Mouse (Mus musculus) forebrain, embryonic 13.5 days (tissue): ENCODE results near the gene Col18a1. TPM values are rescaled to one million over a fixed set of nuclear protein-coding genes. Genes with fewer than 3 reads are reported as not detected.
"Not testable (repeated sequence)": the region's sequence is repeated elsewhere in the genome, so short reads cannot be mapped to it uniquely, and the experiment has no call there.

Experiments used
- ATAC-seq: fragments of 200-750 bp; cut with Nextera tagmentation; 2 replicates; pipeline ENCODE4 v1.8.0; 2017
- H3K27ac ChIP-seq: fragments of 300-500 bp; sonication (generic); 2 replicates; pipeline ENCODE4 v1.5.1; 2015; ENCODE audit warnings: inconsistent platforms, mild to moderate bottlenecking, moderate library complexity
- H3K27me3 ChIP-seq: fragments of 300-500 bp; sonication (generic); 2 replicates; pipeline ENCODE4 v1.6.1; 2015; ENCODE audit warnings: mild to moderate bottlenecking, inconsistent platforms
- H3K36me3 ChIP-seq: fragments of 300-500 bp; sonication (generic); 2 replicates; pipeline ENCODE4 v1.6.1; 2015; ENCODE audit warnings: mild to moderate bottlenecking, inconsistent platforms; ENCODE audit not compliant: poor library complexity, severe bottlenecking
- H3K4me1 ChIP-seq: fragments of 300-500 bp; sonication (generic); 2 replicates; pipeline ENCODE4 v1.6.1; 2015; ENCODE audit warnings: inconsistent platforms
- H3K4me2 ChIP-seq: fragments of 300-500 bp; sonication (generic); 2 replicates; pipeline ENCODE4 v1.6.1; 2015; ENCODE audit warnings: inconsistent platforms, mild to moderate bottlenecking, moderate library complexity
- H3K4me3 ChIP-seq: fragments of 300-500 bp; sonication (generic); 2 replicates; pipeline ENCODE4 v1.5.1; 2015; ENCODE audit warnings: mild to moderate bottlenecking, inconsistent platforms
- H3K9ac ChIP-seq: fragments of 300-500 bp; sonication (generic); 2 replicates; pipeline ENCODE4 v1.6.1; 2015; ENCODE audit warnings: mild to moderate bottlenecking, inconsistent platforms
- H3K9me3 ChIP-seq: fragments of 300-500 bp; sonication (generic); replicated peaks from 2 replicates; pipeline ENCODE4 v1.6.1; 2016; ENCODE audit warnings: inconsistent platforms
- WGBS: fragments of 180-500 bp; shearing (Covaris S2); methylation state at CpG from one replicate; pipeline ENCODE4 v1.1.7; 2015; 5-methylcytosine and 5-hydroxymethylcytosine counted together
- polyA plus RNA-seq: library from polyadenylated mRNA; unstranded; fragments of >200 nt; fragmentation: Nextera tagmentation; extraction: Ambion mirVana; gene quantifications from 2 replicates; pipeline ENCODE4 v1.2.1, GENCODE M21; 2015

Col18a1 gene
- polyA plus RNA-seq, 1 experiment from 2014 or later, result 35.5 TPM

DNA sequence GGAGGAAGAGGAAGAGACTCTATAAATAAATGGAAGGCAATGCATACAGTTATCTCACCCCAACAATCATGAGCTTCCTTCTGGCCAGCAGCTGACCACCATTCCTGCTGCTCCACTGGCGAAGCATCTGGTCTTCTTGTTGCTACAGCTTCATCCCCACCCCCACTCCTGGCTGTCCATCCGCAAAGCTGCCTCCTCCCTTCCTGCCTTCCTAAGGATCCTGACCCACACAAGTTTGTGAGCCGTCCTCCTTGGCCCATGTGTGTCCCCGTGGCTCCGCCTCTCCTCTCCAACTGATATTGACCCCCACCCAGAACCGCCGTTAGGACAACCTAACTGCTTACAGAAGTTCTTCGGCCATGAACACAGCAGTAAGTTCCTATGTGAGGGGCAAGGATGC is 16.3 kb downstream of the Col18a1 start:
- Histone ChIP-seq H3K9me3 (no peaks in the 10 kb centered on the region), H3K27me3 (no peaks in the 10 kb centered on the region), H3K36me3 (no peaks in the 10 kb centered on the region), H3K4me2 (no peak overlapping the region), H3K27ac (peak overlapping the region; percentile 88), H3K4me1 (peaks cover 53% of the 10 kb centered on the region), H3K9ac (no peak overlapping the region), H3K4me3 (no peak overlapping the region)
- 37% methylated on average over 8 of the region's 8 CpGs for WGBS
- ATAC-seq, result no peak

DNA sequence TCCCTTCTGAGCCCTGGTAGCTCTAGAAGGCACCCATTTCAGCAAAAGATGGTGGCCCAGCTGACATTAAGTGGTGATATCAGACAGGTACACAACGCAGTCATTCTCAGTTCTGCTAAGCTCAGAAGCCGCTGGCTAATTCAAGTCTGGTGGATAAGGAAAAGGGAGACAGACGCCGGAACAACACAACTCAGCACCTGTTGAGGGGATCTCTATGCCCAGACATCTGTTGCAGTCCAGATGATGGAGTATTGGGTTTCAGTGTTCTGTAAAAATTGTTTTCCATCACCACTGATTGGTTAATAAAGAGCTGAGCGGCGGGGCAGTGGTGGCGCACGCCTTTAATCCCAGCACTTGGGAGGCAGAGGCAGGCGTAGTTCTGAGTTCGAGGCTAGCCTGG is 18.8 kb downstream of the Col18a1 start:
- Histone ChIP-seq H3K9me3 (no peaks in the 10 kb centered on the region), H3K36me3 (no peaks in the 10 kb centered on the region), H3K27ac (no peak overlapping the region), H3K27me3 (no peaks in the 10 kb centered on the region), H3K4me2 (no peak overlapping the region), H3K4me1 (peaks cover 54% of the 10 kb centered on the region), H3K9ac (no peak overlapping the region), H3K4me3 (no peak overlapping the region)
- ATAC-seq, result no peak
- WGBS, result 93% methylated on average over 10 of the region's 10 CpGs

DNA sequence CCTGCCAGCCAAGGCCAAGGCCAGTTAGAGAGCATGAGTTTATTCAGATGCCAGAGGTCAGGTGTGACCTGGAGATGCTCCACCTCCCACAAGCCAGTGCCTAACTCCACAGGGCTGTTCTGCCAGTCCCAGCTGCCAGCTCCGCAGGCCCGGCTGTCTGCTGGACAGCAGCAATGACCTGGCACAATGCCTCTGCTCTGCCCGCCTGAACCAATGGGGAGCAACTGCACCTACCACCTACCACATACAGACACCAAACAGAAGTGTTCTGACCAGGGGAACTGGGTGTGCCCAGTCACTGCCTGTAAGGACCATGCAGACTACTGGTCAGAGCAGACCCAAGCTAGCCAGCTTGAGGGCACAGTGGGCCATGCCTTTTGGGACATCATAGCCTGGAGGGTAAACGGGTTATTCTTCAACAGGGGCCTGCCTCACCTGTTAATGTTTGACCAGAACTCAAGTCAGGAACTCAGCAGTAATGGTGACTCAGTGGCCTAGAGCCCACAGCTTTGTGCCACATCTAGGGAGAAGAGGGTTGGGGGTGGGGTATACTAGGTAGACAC is 19.4 kb downstream of the Col18a1 start:
- H3K9ac ChIP-seq, result no peak overlapping the region
- H3K4me3 ChIP-seq, result no peak overlapping the region
- no peaks in the 10 kb centered on the region for H3K27me3 ChIP-seq
- H3K4me2 ChIP-seq, result no peak overlapping the region
- ATAC-seq, result no peak
- H3K36me3 ChIP-seq, result no peaks in the 10 kb centered on the region
- H3K4me1 ChIP-seq, result peaks cover 48% of the 10 kb centered on the region
- no peak overlapping the region for H3K27ac ChIP-seq
- no peaks in the 10 kb centered on the region for H3K9me3 ChIP-seq
- 65% methylated on average over 4 of the region's 4 CpGs for WGBS

DNA sequence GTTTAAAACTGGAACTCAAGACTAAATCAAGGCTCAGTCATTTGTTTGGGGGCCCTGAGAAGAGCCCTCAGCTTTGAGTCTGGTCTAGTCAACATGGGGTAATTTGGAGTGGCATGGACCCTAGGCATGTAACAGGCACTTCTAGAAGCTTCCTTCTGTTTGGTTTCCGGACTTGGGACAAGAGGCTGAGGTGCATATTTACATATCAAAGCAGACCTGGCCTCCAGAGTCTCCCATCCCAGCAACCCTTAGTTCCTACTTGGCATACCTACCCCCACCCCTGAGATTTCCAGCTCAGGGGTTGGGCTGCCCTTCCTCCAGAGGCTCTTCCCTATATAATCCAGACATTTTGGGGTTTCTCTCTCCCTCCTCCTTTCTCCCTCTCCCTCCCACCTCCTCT is 20.4 kb downstream of the Col18a1 start:
- Histone ChIP-seq H3K9ac (no peak overlapping the region), H3K4me2 (no peak overlapping the region), H3K36me3 (no peaks in the 10 kb centered on the region), H3K4me3 (no peak overlapping the region), H3K27me3 (no peaks in the 10 kb centered on the region), H3K4me1 (peaks cover 38% of the 10 kb centered on the region), H3K27ac (no peak overlapping the region), H3K9me3 (no peaks in the 10 kb centered on the region)
- WGBS, result 27% methylated on average over 1 of the region's 1 CpGs
- ATAC-seq, result no peak

DNA sequence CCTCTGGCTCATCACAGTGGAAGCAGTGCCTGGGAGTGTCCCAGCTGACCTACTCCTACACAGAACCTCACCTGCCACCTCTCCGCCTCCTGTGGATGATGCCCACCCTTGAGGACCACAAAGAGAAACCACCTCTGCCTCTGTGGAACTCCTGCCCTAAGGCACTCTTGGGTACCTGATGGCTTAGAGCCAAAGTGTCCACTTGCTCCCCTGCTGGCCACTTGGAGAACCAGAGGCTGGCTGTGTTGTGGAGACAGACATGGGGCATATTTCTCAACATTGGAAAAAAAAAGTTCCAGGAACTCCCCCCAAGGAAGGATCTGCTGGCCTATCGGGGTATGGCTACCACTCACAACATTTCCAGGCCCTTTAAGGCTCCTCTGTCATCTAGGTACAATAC is 22.0 kb downstream of the Col18a1 start:
- H3K9ac ChIP-seq, result no peak overlapping the region
- no peaks in the 10 kb centered on the region for H3K27me3 ChIP-seq
- no peaks in the 10 kb centered on the region for H3K9me3 ChIP-seq
- no peak overlapping the region for H3K4me2 ChIP-seq
- 98% methylated on average over 2 of the region's 2 CpGs for WGBS
- ATAC-seq, result no peak
- H3K27ac ChIP-seq, result no peak overlapping the region
- no peaks in the 10 kb centered on the region for H3K36me3 ChIP-seq
- peaks cover 27% of the 10 kb centered on the region for H3K4me1 ChIP-seq
- no peak overlapping the region for H3K4me3 ChIP-seq

DNA sequence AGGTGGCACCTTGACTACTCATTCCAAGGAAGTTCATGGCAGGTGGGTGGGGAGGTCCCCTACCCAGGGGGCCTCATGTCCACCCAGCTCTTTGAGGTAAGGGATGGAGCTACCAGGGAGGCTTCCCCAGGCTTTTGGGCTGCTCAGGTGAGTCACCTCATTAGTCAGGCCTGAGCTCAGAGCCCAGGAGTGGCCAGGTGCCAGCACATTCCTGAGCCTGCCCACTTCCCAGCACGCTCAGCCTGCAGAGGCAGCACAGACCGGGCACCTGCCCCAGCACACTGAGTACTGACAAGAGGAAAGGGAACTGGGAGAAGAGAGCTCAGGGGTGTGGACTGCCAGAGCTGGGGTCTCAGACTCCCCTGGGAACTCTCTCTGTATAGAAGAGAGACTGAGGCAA is 24.0 kb downstream of the Col18a1 start:
- 96% methylated on average over 2 of the region's 2 CpGs for WGBS
- Histone ChIP-seq H3K27ac (no peak overlapping the region), H3K4me2 (no peak overlapping the region), H3K4me3 (no peak overlapping the region), H3K36me3 (no peaks in the 10 kb centered on the region), H3K9ac (no peak overlapping the region), H3K27me3 (no peaks in the 10 kb centered on the region), H3K4me1 (peaks cover 26% of the 10 kb centered on the region), H3K9me3 (no peaks in the 10 kb centered on the region)
- ATAC-seq, result no peak

DNA sequence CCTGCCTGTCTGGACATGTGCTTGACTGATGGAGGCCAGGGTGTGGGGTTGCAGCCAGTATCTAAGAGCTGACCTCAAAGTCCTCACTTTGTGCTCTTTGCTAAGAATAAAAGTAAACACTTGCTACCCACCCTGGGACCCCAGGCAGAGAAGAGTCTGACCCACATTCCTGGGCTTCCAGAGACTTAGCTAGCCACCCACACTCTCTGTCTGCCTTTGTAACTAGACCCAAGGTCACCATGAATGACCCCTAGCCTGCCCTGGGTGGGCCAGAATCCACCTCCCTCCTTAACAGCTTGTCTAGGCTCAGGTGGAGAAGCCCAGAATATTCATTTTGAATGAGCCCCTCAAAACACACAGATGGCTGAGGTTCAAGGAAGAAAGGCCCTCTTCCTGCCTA is 28.0 kb downstream of the Col18a1 start:
- Histone ChIP-seq H3K4me1 (0 out of 2 replicates have a peak, but pooled peaks cover 5% of the 10 kb centered on the region), H3K27me3 (no peaks in the 10 kb centered on the region), H3K4me3 (no peak overlapping the region), H3K4me2 (no peak overlapping the region), H3K9ac (no peak overlapping the region), H3K36me3 (0 out of 2 replicates have a peak, but pooled peaks cover 4% of the 10 kb centered on the region), H3K9me3 (no peaks in the 10 kb centered on the region), H3K27ac (no peak overlapping the region)
- no peak for ATAC-seq

DNA sequence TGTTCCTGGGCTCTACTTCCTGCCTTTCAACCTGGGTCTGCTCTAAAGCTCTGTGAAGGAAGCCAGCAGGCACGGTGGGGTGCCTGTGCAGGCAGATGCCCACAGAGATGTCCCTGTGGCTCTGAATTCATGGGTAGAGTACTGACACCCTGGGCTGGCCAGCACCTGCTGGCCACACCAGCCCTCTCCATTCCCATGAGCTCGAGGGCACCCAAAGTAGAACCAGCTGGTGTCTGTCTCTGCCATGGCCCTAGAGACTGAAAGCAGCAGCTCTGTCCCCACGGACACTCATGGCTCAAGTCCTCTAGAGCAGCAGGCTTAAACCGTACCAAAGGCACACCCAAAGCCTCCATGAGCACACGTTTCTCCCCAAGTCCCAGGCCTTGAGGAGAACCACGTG is 30.1 kb downstream of the Col18a1 start:
- H3K9me3 ChIP-seq, result no peaks in the 10 kb centered on the region
- no peaks in the 10 kb centered on the region for H3K27me3 ChIP-seq
- H3K4me1 ChIP-seq, result peaks cover 19% of the 10 kb centered on the region
- no peak for ATAC-seq
- H3K36me3 ChIP-seq, result 0 out of 2 replicates have a peak, but pooled peaks cover 4% of the 10 kb centered on the region
- H3K4me2 ChIP-seq, result no peak overlapping the region
- H3K27ac ChIP-seq, result no peak overlapping the region
- no peak overlapping the region for H3K4me3 ChIP-seq
- 97% methylated on average over 6 of the region's 6 CpGs for WGBS
- H3K9ac ChIP-seq, result no peak overlapping the region

DNA sequence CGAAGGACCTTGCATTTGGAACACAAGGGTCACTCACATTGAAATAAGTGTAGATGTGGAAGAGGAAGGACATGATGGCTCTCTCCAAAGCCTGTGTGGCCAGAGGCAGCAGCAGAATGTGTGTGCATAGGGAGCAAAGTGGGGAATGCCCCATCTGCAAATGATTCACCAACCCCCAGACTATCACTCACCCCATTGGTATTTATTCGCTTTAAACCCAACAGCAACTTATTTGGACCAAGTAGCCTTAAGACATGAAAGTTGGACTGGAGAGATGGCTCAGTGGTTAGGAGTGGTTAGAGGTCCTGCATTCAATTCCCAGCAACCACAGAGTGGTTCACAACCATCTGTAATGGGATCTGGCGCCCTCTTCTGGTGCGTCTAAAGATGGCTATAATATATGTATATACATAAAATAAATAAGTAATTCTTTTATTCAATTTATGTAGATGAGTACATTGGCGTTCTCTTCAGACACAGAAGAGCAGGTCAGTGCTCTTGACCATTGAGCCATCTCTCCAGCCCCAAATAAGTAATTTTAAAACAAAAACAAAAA is 31.0 kb downstream of the Col18a1 start:
- Histone ChIP-seq H3K4me2 (no peak overlapping the region), H3K9me3 (no peaks in the 10 kb centered on the region), H3K4me3 (no peak overlapping the region), H3K27me3 (no peaks in the 10 kb centered on the region), H3K4me1 (peaks cover 26% of the 10 kb centered on the region), H3K36me3 (0 out of 2 replicates have a peak, but pooled peaks cover 4% of the 10 kb centered on the region), H3K27ac (no peak overlapping the region), H3K9ac (no peak overlapping the region)
- WGBS, result 93% methylated on average over 5 of the region's 5 CpGs
- no peak for ATAC-seq

DNA sequence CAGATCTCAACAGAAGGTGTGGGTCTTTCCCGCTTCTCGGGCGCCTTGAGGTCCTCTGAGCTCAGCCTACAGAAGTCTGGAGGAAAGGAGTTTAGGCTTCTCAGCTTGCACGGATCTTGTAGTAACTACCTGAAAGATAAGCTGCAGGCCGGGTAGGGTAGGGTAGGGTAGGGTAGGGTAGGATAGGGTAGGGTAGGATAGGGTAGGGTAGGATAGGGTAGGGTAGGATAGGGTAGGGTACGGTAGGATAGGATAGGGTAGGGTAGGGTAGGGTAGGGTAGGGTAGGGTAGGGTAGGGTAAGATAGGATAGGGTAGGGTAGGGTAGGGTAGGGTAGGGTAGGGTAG is 31.6 kb downstream of the Col18a1 start:
- H3K4me2 ChIP-seq, H3K9me3 ChIP-seq, ATAC-seq, H3K4me3 ChIP-seq, H3K36me3 ChIP-seq, H3K9ac ChIP-seq, H3K27me3 ChIP-seq, H3K27ac ChIP-seq: not testable (repeated sequence)
- peaks cover 32% of the 10 kb centered on the region for H3K4me1 ChIP-seq
- WGBS, result 66% methylated on average over 6 of the region's 6 CpGs

DNA sequence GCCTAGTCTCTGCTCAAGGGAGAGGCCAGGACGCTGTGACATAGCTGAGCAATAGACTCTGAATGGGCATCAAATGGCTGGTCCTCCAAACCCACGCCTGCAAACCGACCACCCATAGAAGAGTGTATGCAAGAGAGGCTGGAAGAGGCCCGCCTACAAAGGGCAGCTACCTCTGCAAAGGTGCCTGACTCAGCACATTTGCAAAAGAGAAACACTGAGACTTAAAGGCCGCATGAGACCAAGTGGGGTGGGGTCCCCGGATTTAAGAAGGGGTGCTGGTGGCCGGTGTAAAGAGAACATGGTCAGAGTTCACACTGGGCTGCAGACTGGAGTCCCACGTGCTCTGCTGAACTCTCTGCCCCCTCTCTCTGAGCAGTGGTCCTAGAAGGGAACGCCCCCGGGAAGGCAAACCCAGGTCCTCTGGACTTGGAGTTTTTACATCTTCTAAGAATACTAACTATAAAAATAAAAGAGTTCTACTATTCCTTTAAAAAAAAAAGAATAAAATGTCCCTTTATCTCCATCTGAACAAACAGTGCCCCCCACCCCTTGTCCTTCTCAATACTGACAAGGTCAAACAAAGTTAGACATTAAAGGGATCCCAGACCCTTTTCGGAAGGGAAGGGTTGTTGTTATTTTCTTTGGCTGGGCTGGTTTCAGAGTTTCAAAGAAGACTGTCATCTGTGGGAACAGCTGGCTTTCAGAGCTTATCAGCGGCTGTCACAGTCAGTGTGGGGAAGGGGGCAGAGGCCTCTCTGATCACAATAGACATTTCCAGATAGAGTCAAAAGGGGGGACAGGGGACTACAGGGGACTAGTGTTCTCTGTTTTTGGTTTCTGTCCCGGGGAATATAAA is 32.2 kb downstream of the Col18a1 start:
- no peaks in the 10 kb centered on the region for H3K27me3 ChIP-seq
- H3K9me3 ChIP-seq, result no peaks in the 10 kb centered on the region
- WGBS, result 56% methylated on average over 13 of the region's 13 CpGs
- 0 out of 2 replicates have a peak, but pooled peaks cover 4% of the 10 kb centered on the region for H3K36me3 ChIP-seq
- peaks cover 35% of the 10 kb centered on the region for H3K4me1 ChIP-seq
- H3K4me3 ChIP-seq, result no peak overlapping the region
- no peak overlapping the region for H3K27ac ChIP-seq
- no peak for ATAC-seq
- no peak overlapping the region for H3K9ac ChIP-seq
- H3K4me2 ChIP-seq, result no peak overlapping the region

DNA sequence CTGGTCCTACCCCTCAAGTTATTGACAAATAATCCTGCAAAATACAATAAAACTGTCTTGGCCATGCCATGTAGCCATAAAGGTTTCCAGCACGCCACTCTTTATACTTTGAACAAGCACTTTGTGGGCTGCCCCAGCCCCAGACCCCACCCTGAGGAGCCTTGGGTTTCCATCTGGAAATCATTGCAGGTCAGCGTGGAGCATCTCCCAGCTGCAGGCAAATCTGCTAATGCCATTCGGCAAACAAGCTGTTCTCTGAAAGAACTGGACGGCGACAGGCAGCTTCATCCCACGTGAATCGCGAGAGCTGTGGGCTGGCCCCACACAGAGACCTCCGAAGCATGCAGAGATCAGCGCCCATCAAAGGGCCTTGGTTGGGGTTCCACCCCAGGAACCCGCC is 34.2 kb downstream of the Col18a1 start:
- Histone ChIP-seq H3K36me3 (0 out of 2 replicates have a peak, but pooled peaks cover 3% of the 10 kb centered on the region), H3K27ac (no peak overlapping the region), H3K4me3 (no peak overlapping the region), H3K9me3 (no peaks in the 10 kb centered on the region), H3K4me1 (peaks cover 35% of the 10 kb centered on the region), H3K4me2 (no peak overlapping the region), H3K27me3 (no peaks in the 10 kb centered on the region), H3K9ac (no peak overlapping the region)
- ATAC-seq, result no peak
- WGBS, result 39% methylated on average over 11 of the region's 11 CpGs
